Mouse (Mus musculus): ENCODE measurements around the gene Ihh.
A peak's percentile ranks its signal among the peaks of the same experiment; 100 is the strongest.

The Ihh gene

DNA sequence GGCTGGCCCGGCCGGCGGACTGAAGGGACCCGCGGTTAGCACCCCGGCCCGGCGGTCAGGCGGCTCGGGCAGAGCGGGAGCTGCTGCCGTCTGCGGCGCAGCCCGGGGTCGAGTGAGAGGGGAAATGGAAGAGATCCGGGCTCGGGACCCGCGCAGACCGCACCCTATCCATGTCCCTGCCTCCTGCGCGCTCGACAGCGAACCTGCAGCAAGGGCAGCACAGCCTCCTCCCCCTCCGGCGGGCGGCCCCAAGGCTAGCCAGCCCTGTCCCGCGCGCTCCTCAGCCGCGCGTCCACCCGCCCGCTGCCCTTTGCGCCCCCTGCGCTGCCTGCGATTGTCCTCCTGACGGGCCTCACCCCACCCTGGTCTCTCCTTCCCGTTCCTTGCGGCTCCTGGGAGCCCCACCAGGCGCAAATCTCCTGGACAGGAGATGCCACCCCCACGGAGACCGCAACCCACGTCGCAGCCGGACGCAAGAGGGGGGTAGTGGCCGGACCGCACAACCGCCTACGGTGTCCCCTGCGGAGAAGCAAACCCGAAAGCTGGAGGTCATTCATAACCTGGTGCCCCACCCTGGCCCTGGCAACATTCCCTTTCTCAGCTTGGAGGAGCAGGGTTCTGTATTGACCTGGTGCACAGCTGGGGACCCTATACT lies at the start of gene Ihh:
Gene Ihh (minus strand): TSS at position 117 of the 655 bp plus-strand sequence.
- no peak for DNase-seq (ENCODE audit: extremely low spot score, low read depth, low spot score)

DNA sequence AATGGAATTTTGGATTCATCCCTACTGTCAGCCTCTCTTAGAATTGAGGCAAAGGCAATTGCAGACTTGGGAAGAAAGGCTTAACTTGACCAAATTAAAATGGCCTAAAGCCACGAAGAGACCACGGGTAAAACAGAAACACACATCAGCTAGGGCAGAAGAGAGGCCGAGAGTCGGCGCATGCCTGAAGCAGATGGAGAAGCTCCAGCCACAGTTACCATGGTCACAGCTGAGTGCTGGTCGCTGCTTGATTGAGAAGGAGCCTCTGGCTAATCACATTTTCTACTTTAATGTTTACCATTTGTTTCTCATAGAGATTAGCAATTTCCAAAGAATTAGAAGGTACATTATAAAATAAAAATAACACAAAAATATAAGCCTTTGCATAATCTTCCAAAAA lies 49.7 kb upstream of the Ihh start:
- no peak for DNase-seq (ENCODE audit: extremely low spot score, low read depth, low spot score)

GRCm38 (mm10) chr1:75000496-75000895 lies 49.0 kb upstream of the Ihh start:
- peak; percentile 42 for DNase-seq (ENCODE audit: extremely low spot score, low read depth, low spot score)

DNA sequence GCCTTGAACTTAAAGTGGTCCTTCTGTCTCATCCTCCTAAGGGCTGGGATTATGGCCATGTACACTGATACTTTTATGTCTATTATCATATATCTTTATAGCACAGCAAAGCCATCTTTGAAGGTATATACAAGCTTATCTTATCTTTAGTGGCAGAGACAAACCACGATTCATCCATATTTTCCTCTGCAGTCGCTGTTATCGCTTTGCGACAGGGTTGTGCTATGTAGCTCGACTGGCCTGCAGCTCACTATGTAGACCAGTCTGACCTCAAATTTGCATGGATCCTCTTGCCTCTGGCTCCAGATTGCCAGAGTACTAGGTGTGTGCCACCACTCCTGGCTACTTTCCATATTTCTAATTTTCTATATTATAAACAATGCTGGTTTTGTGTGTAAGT lies 47.7 kb upstream of the Ihh start:
- no peak for DNase-seq (ENCODE audit: extremely low spot score, low read depth, low spot score)

DNA sequence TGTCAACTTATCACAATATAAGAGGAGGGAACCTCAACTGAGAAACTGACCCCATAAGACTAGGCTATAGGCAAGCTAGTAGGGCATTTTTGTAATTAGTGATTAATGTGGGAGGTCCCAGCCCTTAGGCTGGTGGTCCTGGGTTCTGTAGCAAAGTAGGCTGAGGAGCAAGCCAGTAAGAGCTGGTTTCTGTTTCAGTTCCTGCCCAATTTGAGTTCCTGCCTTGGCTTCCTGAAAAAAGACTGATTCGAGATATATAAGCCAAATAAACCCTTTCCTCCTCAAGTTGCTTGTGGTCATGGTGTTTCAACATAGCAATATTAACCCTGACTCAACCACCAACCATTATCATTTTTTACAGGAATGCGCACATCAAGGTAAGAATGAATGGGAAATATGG lies 45.8 kb upstream of the Ihh start:
- no peak for DNase-seq (ENCODE audit: extremely low spot score, low read depth, low spot score)

DNA sequence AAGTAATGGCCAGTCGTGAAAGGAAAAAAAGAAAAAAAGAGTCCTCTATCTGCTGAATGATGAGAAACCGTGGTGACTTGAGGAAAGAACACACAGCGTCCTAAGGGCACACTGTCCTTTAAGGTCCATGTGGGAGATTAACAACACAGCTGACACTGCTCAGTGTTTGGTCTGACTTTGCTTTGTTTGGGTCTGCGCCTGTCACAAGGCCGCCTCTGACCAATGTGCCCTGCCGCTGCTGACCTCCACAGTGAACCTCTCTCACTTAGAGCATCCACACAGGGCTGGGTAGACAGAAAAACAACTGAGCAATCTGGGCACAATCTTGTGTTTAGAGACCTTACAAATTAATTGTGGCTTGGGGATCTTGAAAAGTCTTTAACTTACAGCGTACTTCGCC lies 25.5 kb upstream of the Ihh start:
- no peak for DNase-seq (ENCODE audit: extremely low spot score, low read depth, low spot score)

- no peak for DNase-seq (ENCODE audit: extremely low spot score, low read depth, low spot score)
These were observed 24.5 kb upstream of the Ihh start for GRCm38 (mm10) chr1:74975936-74976335.

DNA sequence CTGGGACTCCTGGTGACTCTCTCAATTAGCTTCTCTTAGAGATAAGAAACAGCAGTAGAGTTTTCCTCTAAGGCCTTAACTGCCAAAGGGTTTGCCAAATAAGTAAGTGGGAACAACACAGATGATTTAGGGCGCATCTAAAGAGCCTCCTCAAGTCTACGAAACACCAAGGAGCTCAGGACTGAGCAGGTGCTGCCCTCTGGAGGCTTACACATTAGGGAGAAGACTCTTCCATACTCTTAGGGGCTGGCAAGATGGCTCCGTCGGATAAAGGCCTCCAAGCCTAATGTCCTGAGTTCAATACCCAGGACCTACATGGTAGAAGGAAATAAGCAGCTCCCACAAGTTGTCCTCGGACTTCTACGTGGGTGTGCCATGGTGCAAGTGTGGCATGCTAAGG lies 22.1 kb upstream of the Ihh start:
- no peak for DNase-seq (ENCODE audit: extremely low spot score, low read depth, low spot score)

DNA sequence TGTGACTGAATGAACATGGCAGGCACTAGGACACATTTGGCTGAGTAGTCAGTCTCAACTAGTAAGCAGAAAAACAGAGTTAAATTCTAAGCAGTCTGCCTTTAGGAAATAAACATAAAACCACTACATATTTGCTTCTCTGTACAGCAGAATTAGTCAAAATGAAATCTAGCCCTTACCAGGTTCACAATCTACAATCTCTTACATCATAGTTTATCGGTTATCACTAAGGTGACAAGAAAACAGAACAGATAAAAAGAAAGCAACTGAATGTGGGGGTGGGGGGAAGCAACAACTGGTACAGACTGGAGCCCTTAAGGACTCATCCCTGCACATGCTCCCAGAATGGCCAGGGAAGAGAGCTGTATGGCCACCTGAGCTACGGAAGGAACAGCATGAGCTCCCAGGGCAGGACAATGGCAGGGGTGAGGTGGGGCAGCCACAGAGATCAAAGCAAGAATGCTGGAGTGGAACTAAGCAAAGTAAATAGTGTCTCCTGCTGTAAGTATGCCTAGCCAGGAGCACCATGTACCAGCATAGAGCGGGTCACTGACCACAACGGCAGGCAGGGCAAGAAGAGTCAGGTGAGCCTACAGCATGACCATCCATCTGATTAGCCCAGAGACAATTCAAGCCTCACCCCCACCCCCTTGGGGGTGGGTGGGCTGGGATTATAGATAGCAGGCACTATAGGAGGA lies 20.0 kb upstream of the Ihh start:
- no peak for DNase-seq (ENCODE audit: extremely low spot score, low read depth, low spot score)

DNA sequence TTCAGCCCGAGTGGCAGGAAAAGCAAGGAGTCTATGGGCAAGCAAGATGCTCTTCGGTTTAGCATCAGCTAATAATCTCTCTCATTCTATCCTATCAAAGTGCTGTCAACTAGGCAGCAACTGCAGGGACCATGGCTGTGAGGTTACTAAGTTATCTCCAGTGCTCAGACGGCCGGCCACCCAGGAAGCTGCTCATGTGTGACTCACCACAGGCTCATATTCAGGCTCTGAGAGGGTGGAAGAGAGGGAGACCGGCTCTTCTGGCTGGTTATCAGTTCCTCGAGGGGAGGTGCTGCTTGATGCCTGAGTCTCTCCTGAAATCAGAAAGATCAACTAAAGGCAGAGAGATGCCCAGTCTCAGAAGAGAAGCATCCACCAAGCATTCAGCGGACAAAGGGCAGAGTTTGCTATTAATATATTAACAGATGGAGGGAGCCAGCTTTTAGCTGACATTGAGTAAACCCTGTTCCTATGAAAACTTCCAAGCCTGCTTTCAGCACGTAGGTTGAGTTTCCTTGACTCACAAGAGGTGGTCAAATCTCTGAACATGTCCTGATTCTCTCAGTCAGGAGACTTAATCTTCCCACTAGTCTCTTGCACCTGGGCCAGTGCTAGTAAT lies 16.6 kb upstream of the Ihh start:
- no peak for DNase-seq (ENCODE audit: extremely low spot score, low read depth, low spot score)

- DNase-seq (ENCODE audit: extremely low spot score, low read depth, low spot score) = peak; percentile 80
These were observed 13.2 kb upstream of the Ihh start for GRCm38 (mm10) chr1:74964494-74965215.

DNA sequence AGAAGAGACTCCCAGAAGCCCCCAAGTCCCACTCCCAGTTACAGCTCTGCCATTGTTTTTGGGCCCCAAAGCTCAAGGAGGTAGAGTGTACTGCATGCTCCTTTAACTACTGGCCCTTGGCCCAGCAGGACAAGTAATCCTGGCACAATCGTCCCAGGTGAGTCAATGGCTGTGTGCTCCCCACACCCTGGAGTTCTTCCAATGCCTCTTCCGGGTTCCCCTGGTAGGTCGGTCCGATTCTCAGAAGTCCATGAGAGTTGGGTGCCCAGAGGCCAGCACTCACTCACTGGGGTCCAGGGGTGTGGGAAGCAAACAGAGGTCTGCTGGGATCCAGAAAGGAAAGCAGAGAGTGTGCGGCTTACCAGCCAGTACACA lies 11.4 kb upstream of the Ihh start:
- DNase-seq (ENCODE audit: extremely low spot score, low read depth, low spot score) = no peak

DNA sequence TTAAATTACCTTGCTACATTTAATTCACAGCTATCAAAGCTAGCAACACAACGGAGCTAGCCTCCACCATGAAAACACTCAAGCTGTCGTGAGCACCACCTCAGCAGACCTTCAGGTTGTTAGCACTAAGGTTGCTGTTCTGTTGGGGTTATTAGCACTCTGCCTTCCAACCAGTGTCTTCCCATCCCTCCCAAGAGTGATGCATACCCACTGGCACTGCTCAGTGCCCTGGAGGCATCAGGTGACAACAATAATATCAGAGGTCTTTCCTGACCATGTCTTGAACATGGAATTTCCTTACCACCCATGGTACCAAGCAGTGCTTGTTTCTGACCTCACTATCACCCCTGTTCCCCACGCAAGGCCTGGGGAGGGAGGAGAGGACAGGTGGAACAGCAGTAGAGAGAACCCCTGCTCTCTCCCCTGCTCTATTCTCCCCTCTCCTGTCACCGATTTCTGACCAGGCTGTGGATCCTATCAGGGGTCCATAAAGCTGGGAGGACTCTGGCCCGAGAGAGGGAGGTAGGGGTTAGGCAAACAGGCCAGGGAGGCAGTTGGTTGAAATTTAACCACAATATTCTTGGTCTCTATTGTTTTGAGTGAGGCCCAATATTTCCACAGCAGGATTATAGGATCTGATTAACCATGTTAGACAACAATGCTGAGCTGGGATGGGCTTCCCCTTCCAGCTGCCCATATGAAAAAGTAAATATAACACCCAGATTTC lies 10.8 kb upstream of the Ihh start:
- no peak for DNase-seq (ENCODE audit: extremely low spot score, low read depth, low spot score)

DNA sequence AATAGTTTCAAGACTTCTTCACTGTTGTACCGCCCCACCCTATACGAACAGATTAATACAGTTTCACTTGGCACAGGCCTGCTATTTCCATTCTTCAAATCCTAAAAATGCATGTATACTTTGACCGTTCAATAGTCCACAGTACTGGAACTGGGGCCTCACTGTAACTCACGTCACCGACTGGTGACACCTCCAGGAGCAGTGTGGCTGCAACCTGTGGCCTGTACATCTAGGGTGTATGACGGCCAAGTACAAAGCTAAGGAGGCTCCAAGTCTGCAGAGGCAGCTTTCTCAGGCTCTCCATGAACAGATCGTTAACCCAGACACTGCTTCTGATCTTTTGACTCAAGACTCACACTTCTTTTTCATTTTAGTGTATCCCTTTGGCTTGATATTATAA lies 10.2 kb upstream of the Ihh start:
- DNase-seq (ENCODE audit: extremely low spot score, low read depth, low spot score) = no peak

DNA sequence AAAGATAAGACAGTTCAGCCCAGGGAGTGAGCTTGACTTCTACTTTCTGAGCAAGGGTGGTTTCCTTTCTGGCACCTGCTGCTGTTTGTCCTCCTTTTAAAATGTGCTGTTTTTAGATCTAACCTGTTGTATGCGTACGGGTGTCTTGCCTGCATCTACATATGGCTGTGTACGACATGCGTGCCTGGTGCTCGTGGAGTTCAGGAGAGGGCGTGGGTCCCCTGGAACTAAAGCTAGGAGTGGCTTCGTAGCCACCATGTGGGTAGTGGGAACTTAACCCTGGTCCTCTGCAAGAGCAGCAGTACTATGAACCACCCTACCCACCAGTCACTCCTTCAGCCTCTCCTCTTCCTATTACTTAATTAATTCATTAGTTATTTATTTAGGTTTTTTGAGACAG lies 8.6 kb upstream of the Ihh start:
- DNase-seq (ENCODE audit: extremely low spot score, low read depth, low spot score) = no peak

GRCm38 (mm10) chr1:74950576-74951490 lies 639 bp downstream of the Ihh start:
- no peak for DNase-seq (ENCODE audit: extremely low spot score, low read depth, low spot score)

GRCm38 (mm10) chr1:74950066-74950465 lies 1.4 kb downstream of the Ihh start:
- DNase-seq (ENCODE audit: extremely low spot score, low read depth, low spot score) = no peak

- no peak for DNase-seq (ENCODE audit: extremely low spot score, low read depth, low spot score)
These were observed 1.8 kb downstream of the Ihh start for GRCm38 (mm10) chr1:74949666-74950050.

DNA sequence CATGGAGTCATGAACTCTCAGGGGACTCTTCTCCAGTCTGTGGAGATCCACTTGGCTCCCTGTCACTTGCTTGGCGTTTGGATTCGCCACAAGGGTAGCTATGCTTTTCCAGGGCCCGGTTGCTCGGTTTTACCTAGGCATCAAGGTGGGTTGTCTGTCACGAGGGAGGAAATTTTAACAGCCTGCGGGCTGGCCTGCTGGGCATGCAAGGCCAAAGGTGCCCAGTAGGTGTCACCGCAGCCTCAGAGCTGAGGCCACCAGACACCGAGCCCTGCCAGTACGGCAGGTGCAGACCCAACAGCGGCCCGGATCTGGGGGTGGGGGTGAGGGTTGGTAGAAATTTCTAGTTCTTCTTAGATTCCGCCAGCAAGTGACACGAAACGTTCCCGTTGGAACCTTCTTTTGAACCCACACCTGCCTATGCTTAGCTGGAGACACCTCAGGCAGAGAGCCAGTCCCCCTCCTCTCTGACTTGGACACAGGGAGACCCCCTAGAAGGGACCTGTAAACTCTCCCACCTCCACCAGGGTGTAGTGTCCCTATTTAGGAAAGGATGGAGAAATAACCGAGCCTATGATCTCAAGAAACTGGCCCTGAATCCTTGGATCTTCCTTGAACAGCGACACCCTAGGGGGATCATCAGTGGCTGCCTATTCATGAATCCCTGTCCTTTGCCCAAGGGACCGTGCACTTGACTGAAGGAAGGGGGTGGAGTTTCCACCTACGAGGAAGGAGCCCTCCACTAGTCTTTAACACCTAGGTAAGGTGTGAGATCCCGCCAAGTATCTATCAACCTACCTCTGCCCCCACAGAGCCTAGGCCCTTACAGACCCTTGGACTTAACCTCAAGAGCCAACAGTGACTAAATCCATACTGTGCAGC lies 2.4 kb downstream of the Ihh start:
- DNase-seq (ENCODE audit: extremely low spot score, low read depth, low spot score) = no peak
